Mouse (Mus musculus) stomach, embryonic 16.5 days (tissue): ENCODE results near the gene Gm27179. TPM values are rescaled to one million over a fixed set of nuclear protein-coding genes. Genes with fewer than 3 reads are reported as not detected.
"Not testable (repeated sequence)": the region's sequence is repeated elsewhere in the genome, so short reads cannot be mapped to it uniquely, and the experiment has no call there.

Source experiments
- ATAC-seq: fragments of 200-750 bp; cut with Nextera tagmentation; 2 replicates; pipeline ENCODE4 v1.8.0; 2017; ENCODE audit warnings: moderate number of reproducible peaks, moderate TSS enrichment; ENCODE audit not compliant: insufficient read depth, low FRiP score
- H3K27ac ChIP-seq: fragments of 300-500 bp; sonication (generic); 2 replicates; pipeline ENCODE4 v1.5.1; 2014; ENCODE audit warnings: low read length
- H3K27me3 ChIP-seq: fragments of 300-500 bp; sonication (generic); 2 replicates; pipeline ENCODE4 v1.6.1; 2014; ENCODE audit warnings: low read length, control low read depth, mixed read lengths; ENCODE audit not compliant: control insufficient read depth, insufficient read depth
- H3K36me3 ChIP-seq: fragments of 300-500 bp; sonication (generic); 2 replicates; pipeline ENCODE4 v1.6.1; 2014; ENCODE audit warnings: low read length; ENCODE audit not compliant: control insufficient read depth, insufficient read depth
- H3K4me1 ChIP-seq: fragments of 300-500 bp; sonication (generic); 2 replicates; pipeline ENCODE4 v1.6.1; 2014; ENCODE audit warnings: low read length, control low read depth, mixed read lengths; ENCODE audit not compliant: control insufficient read depth, insufficient read depth
- H3K4me2 ChIP-seq: fragments of 300-500 bp; sonication (generic); 2 replicates; pipeline ENCODE4 v1.6.1; 2014; ENCODE audit warnings: low read depth, low read length, mixed read lengths
- H3K4me3 ChIP-seq: fragments of 300-500 bp; sonication (generic); replicated peaks from 2 replicates; pipeline ENCODE4 v1.5.1; 2014; ENCODE audit warnings: mild to moderate bottlenecking, low read length
- H3K9ac ChIP-seq: fragments of 300-500 bp; sonication (generic); 2 replicates; pipeline ENCODE4 v1.6.1; 2014; ENCODE audit warnings: low read length
- H3K9me3 ChIP-seq: fragments of 300-500 bp; sonication (generic); replicated peaks from 2 replicates; pipeline ENCODE4 v1.6.1; 2016; ENCODE audit warnings: low read length, control low read depth; ENCODE audit not compliant: control insufficient read depth
- WGBS: fragments of 180-500 bp; shearing (Covaris S2); extraction: QIAGEN DNeasy Blood & Tissue Kit; methylation state at CpG from one replicate; pipeline ENCODE4 v1.1.7; 2014; 5-methylcytosine and 5-hydroxymethylcytosine counted together
- polyA plus RNA-seq: library from polyadenylated mRNA; unstranded; fragments of >200 nt; fragmentation: Nextera tagmentation; extraction: Ambion mirVana; gene quantifications from 2 replicates; pipeline ENCODE4 v1.2.1, GENCODE M21; 2015

Gm27179 gene
- polyA plus RNA-seq, 1 experiment from 2014 or later = 0.05 TPM

DNA sequence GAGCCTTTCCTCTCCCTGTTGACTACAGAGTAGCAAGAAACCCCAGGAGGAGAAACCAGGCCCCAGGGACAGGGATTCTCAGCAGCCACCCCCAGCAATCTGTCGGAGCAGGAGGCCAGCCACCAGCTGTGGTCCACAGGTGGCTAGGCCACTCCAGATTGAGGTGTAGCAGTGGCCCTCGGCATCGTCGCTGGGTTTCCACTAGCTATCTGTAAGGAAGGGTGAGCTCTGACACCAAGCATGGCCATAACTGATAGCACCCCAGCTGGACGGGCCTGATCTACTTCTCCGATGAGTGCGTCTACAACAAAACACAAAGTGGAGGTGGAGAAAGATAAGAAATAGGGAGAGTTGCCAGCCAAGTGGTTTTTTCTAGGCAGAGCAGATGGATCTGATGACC, 24.2 kb upstream of the Gm27179 start:
- H3K4me2 ChIP-seq, H3K36me3 ChIP-seq, H3K4me3 ChIP-seq, H3K9ac ChIP-seq, H3K27ac ChIP-seq, H3K9me3 ChIP-seq, H3K4me1 ChIP-seq, ATAC-seq, H3K27me3 ChIP-seq: not testable (repeated sequence)
- no CpG with 5 or more reads among the region's 7 CpGs for WGBS

GRCm38 (mm10) chr14:69526202-69526601, 13.9 kb upstream of the Gm27179 start:
- no CpG with 5 or more reads among the region's 1 CpGs for WGBS
- H3K4me2 ChIP-seq, H3K27me3 ChIP-seq, ATAC-seq, H3K4me3 ChIP-seq, H3K9ac ChIP-seq, H3K4me1 ChIP-seq, H3K36me3 ChIP-seq, H3K27ac ChIP-seq, H3K9me3 ChIP-seq: not testable (repeated sequence)

GRCm38 (mm10) chr14:69523001-69523400, 10.7 kb upstream of the Gm27179 start:
- H3K36me3 ChIP-seq, H3K27ac ChIP-seq, H3K4me1 ChIP-seq, ATAC-seq, H3K9ac ChIP-seq, H3K27me3 ChIP-seq, H3K4me3 ChIP-seq, H3K9me3 ChIP-seq, H3K4me2 ChIP-seq: not testable (repeated sequence)
- WGBS = no CpG with 5 or more reads among the region's 1 CpGs

- H3K9ac ChIP-seq, H3K27me3 ChIP-seq, H3K27ac ChIP-seq, H3K4me2 ChIP-seq, H3K9me3 ChIP-seq, ATAC-seq, H3K4me1 ChIP-seq, H3K4me3 ChIP-seq, H3K36me3 ChIP-seq: not testable (repeated sequence)
- WGBS = no CpG with 5 or more reads among the region's 2 CpGs
Measured at GRCm38 (mm10) chr14:69520810-69521209, 8.5 kb upstream of the Gm27179 start.

DNA sequence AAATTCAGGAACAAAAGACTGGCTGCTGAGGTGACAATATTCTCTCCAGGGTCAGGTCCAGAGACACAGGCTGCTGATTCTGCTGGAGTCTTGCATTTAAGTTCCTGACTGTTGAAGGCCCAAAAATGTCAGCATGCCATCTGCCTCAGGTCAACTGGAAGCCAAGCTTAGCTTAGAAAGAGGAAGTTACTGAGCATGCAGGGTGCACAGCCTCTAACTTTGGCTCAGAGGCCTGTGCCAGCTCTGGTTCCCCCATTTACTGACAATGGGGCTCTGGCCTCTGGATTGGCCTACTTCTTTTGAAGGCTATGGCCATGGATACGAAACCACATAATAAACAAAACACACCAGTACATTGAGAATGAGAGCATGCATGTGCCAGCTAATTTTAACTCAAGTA, 5.3 kb downstream of the Gm27179 start:
- WGBS = no CpG with 5 or more reads among the region's 1 CpGs
- H3K4me2 ChIP-seq, H3K27ac ChIP-seq, H3K4me1 ChIP-seq, ATAC-seq, H3K36me3 ChIP-seq, H3K9me3 ChIP-seq, H3K4me3 ChIP-seq, H3K9ac ChIP-seq, H3K27me3 ChIP-seq: not testable (repeated sequence)

- not testable (repeated sequence) for H3K4me3 ChIP-seq, H3K27me3 ChIP-seq, H3K36me3 ChIP-seq, H3K4me1 ChIP-seq, H3K4me2 ChIP-seq, H3K27ac ChIP-seq, H3K9ac ChIP-seq, H3K9me3 ChIP-seq
- WGBS = no CpG with 5 or more reads among the region's 29 CpGs
- ATAC-seq = peak; percentile 99
Measured at GRCm38 (mm10) chr14:69503174-69503573, 9.2 kb downstream of the Gm27179 start, which contains the start of gene Gm16867. Gene Gm16867 (minus strand): TSS chr14:69503362.

- H3K4me2 ChIP-seq, H3K36me3 ChIP-seq, H3K4me3 ChIP-seq, H3K9ac ChIP-seq, H3K4me1 ChIP-seq, H3K9me3 ChIP-seq, H3K27ac ChIP-seq, H3K27me3 ChIP-seq: not testable (repeated sequence)
- peak; percentile 58; the same call in 1 of the 2 replicates for ATAC-seq
- no CpG with 5 or more reads among the region's 73 CpGs for WGBS
Measured at GRCm38 (mm10) chr14:69502440-69503150, 9.8 kb downstream of the Gm27179 start.

DNA sequence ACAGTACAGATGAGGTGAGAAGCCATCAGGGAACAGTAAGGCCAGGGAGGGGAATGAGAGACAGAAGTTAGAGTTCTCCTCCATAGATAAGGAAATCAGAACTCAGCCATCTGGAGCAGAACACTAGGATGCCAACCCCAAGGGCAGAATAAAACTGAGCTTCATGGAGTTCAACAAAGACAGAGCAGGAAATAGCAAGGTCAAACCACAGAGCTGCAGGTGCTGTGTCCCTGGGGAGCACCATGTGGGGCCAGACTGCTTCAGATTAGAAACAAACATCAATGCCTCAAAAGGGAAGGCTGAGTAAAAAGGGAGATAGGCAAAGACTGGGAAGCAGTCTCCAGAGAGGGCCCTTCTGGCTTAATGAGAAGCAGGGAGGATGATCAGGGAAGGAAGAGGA, 16.1 kb downstream of the Gm27179 start:
- not testable (repeated sequence) for H3K9ac ChIP-seq, H3K27me3 ChIP-seq, H3K27ac ChIP-seq, H3K36me3 ChIP-seq, H3K4me2 ChIP-seq, ATAC-seq, H3K9me3 ChIP-seq, H3K4me3 ChIP-seq, H3K4me1 ChIP-seq

- not testable (repeated sequence) for ATAC-seq, H3K27ac ChIP-seq, H3K4me1 ChIP-seq, H3K9ac ChIP-seq, H3K4me2 ChIP-seq, H3K4me3 ChIP-seq, H3K27me3 ChIP-seq, H3K9me3 ChIP-seq, H3K36me3 ChIP-seq
- no CpG with 5 or more reads among the region's 2 CpGs for WGBS
Measured at GRCm38 (mm10) chr14:69494946-69495345, 17.4 kb downstream of the Gm27179 start.
